In the genomic region with DNA sequence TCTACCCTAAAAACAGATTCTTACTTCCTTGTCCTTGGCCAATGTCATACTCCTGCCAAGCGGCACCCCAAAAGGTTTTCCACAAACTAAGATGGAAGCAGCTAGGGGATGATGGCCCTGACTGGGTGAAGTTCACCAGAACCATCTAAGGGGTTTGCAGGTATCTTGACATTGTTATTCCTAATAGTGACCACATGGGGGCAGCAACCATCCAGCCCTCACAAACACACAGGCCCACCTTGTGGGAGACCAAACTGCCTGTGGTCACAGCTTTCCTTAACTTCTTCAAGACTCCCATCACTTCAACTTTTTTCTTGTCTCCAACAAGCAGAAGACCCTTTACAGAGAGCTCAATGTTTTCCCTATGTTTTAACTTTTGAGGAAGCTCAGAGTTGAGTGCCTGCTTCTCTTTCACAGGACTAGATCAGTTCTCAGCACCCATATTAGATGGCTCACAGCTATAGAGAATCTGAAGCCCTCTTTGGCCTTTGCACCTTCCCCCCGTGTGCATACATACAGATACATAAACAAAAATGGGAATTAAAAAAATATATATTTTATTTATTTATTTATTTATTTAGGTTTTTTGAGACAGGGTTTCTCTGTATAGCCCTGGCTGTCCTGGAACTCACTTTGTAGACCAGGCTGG, we compare ENCODE assay signal across 8 mouse cellular contexts. TPM values are rescaled to one million over a fixed set of nuclear protein-coding genes. Genes with fewer than 3 reads are reported as not detected.
DNase-seq lines count a peak whose midpoint lies in the region; ATAC-seq and TF ChIP-seq lines count a peak whose summit lies in the region.

No protein-coding gene starts in this region.

- peak; percentile 88 for TF ChIP-seq CTCF in liver, adult 2 months (IDR thresholded peaks at IDR 0.05; ENCODE audit: low read depth, low read length)

- H3K36me3 ChIP-seq in hindbrain, embryonic 12.5 days, result no peaks in the 10 kb centered on the region
- no peaks in the 10 kb centered on the region for H3K36me3 ChIP-seq in liver, adult 2 months (ENCODE audit: control insufficient read depth, insufficient read depth, low read length)

- no peak overlapping the region for H3K9ac ChIP-seq in hindbrain, embryonic 12.5 days
- no peak overlapping the region for H3K9ac ChIP-seq in liver, adult 2 months (ENCODE audit: low read depth, low read length)

- H3K9me3 ChIP-seq in hindbrain, embryonic 12.5 days (replicated peaks), result no peaks in the 10 kb centered on the region

- H3K27me3 ChIP-seq in hindbrain, embryonic 12.5 days, result no peaks in the 10 kb centered on the region
- no peaks in the 10 kb centered on the region for H3K27me3 ChIP-seq in liver, adult 2 months (ENCODE audit: control insufficient read depth, insufficient read depth, low read length)

- no peak overlapping the region for H3K4me2 ChIP-seq in hindbrain, embryonic 12.5 days (replicated peaks)

- no peaks in the 10 kb centered on the region for H3K4me1 ChIP-seq in hindbrain, embryonic 12.5 days
- no peaks in the 10 kb centered on the region for H3K4me1 ChIP-seq in liver, adult 2 months (ENCODE audit: control insufficient read depth, insufficient read depth, low read length)

- H3K27ac ChIP-seq in hindbrain, embryonic 12.5 days, result no peak overlapping the region
- no peak overlapping the region for H3K27ac ChIP-seq in liver, adult 2 months (replicated peaks; ENCODE audit: insufficient read depth, low read depth, low read length)

- H3K79me2 ChIP-seq in liver, adult 2 months (ENCODE audit: control insufficient read depth, insufficient read depth, low read length), result no peaks in the 10 kb centered on the region

- peak; percentile 67; the same call in 1 of the 2 replicates for ATAC-seq in hindbrain, embryonic 12.5 days (ENCODE audit: low FRiP score)

- TF ChIP-seq POLR2A in liver, adult 2 months (IDR thresholded peaks at IDR 0.05; ENCODE audit: extremely low read depth, insufficient read depth, low read length), result no peak

- DNase-seq in frontal cortex, postnatal 36 days (ENCODE audit: low spot score in 2 of 2), result peak; percentile 36 to 55
- DNase-seq in frontal cortex, postnatal 25 days (ENCODE audit: low spot score in 2 of 2), result no peak
- DNase-seq in MN1 (ENCODE audit: low spot score), result peak; percentile 76
- DNase-seq in embryo, embryonic 11.5 days (ENCODE audit: low read depth, low spot score), result peak; percentile 53
- peak; percentile 57 for DNase-seq in liver, adult 2 months (ENCODE audit: extremely low read depth, low read depth, low spot score)
- peak; percentile 86 for DNase-seq in naive thymus-derived CD4-positive, alpha-beta T cell, adult 2 months (ENCODE audit: low read depth)
- DNase-seq in left cerebral cortex, postnatal 36 days (ENCODE audit: low spot score in 2 of 2), result no peak

- intact Hi-C loops in left cerebral cortex, postnatal 36 days (cut with DNase I), result loop anchor here (2.0 to 5.0 kb wide), 2 partner anchors 55 to 174 kb away; no protein-coding TSS in a partner anchor

- no peak overlapping the region for H3K4me3 ChIP-seq in hindbrain, embryonic 12.5 days
- no peak overlapping the region for H3K4me3 ChIP-seq in liver, adult 2 months (ENCODE audit: insufficient read depth, low read depth, low read length)

- 47% methylated on average over 2 of the region's 2 CpGs for WGBS in hindbrain, embryonic 12.5 days
- WGBS in liver, adult 2 months, result 18% methylated on average over 2 of the region's 2 CpGs

RNA-seq across cellular contexts. Expression of gene Ppp1r10, which starts 21.6 kb away (rescaled TPM):
- polyA plus RNA-seq in hindbrain, embryonic 12.5 days (2016; fragmentation: Nextera tagmentation; extraction: Ambion mirVana), result 58.3 and 68.2 TPM in 2 replicates
- total RNA-seq in liver, adult 2 months (2014; rRNA removed), result 14.6 and 14.7 TPM in 2 replicates
- 15.8 and 30.0 TPM in 2 replicates for polyA plus RNA-seq in liver, adult 2 months (2012; rRNA removed)
- 10 to 100 TPM; 62.5 to 84.5 TPM for total RNA-seq in left cerebral cortex, postnatal 36 days (2021)

RNA-seq across cellular contexts. Expression of gene Mrps18b, which starts 21.6 kb away (rescaled TPM):
- 46.8 and 51.1 TPM in 2 replicates for polyA plus RNA-seq in hindbrain, embryonic 12.5 days (2016; fragmentation: Nextera tagmentation; extraction: Ambion mirVana)
- total RNA-seq in liver, adult 2 months (2014; rRNA removed), result 41.1 and 58.7 TPM in 2 replicates
- 89.5 and 106 TPM in 2 replicates for polyA plus RNA-seq in liver, adult 2 months (2012; rRNA removed)
- total RNA-seq in left cerebral cortex, postnatal 36 days (2021), result 10 to 100 TPM; 38.0 to 46.2 TPM

RNA-seq across cellular contexts. Expression of gene Atat1, which starts 27.9 kb away (rescaled TPM):
- polyA plus RNA-seq in hindbrain, embryonic 12.5 days (2016; fragmentation: Nextera tagmentation; extraction: Ambion mirVana), result 294 and 303 TPM in 2 replicates
- total RNA-seq in liver, adult 2 months (2014; rRNA removed), result 12.1 and 12.8 TPM in 2 replicates
- 37.4 and 47.5 TPM in 2 replicates for polyA plus RNA-seq in liver, adult 2 months (2012; rRNA removed)
- total RNA-seq in left cerebral cortex, postnatal 36 days (2021), result 10 to 100 TPM; 51.1 to 63.9 TPM

RNA-seq across cellular contexts. Expression of gene Abcf1, which starts 31.7 kb away (rescaled TPM):
- polyA plus RNA-seq in hindbrain, embryonic 12.5 days (2016; fragmentation: Nextera tagmentation; extraction: Ambion mirVana), result 109 and 119 TPM in 2 replicates
- 24.1 and 24.6 TPM in 2 replicates for total RNA-seq in liver, adult 2 months (2014; rRNA removed)
- polyA plus RNA-seq in liver, adult 2 months (2012; rRNA removed), result 41.1 and 43.2 TPM in 2 replicates
- total RNA-seq in left cerebral cortex, postnatal 36 days (2021), result 10 to 100 TPM; 71.0 to 77.8 TPM

RNA-seq across cellular contexts. Expression of gene 2310061I04Rik, which starts 40.6 kb away (rescaled TPM):
- 25.7 and 28.7 TPM in 2 replicates for polyA plus RNA-seq in hindbrain, embryonic 12.5 days (2016; fragmentation: Nextera tagmentation; extraction: Ambion mirVana)
- total RNA-seq in liver, adult 2 months (2014; rRNA removed), result 4.9 and 7.0 TPM in 2 replicates
- 35.3 and 37.4 TPM in 2 replicates for polyA plus RNA-seq in liver, adult 2 months (2012; rRNA removed)
- total RNA-seq in left cerebral cortex, postnatal 36 days (2021), result 10 to 100 TPM; 58.4 to 62.0 TPM

Comparison
In these comparisons a context has a peak if more than half of its experiments do, and no peak if none do; other contexts are left out.
1. DNase-seq: peak in frontal cortex, postnatal 36 days (2 of 2), MN1 (single experiment), embryo, embryonic 11.5 days (single experiment), liver, adult 2 months (single experiment) and naive thymus-derived CD4-positive, alpha-beta T cell, adult 2 months (single experiment); none in frontal cortex, postnatal 25 days (0 of 2) and left cerebral cortex, postnatal 36 days (0 of 2).